Mouse (Mus musculus): Measurements from ENCODE around the gene Snap29. TPM values are rescaled to one million over a fixed set of nuclear protein-coding genes. Genes with fewer than 3 reads are reported as not detected.

Gene Snap29
- polyA plus RNA-seq (2015; fragmentation: Nextera tagmentation; extraction: Ambion mirVana), result 15.1 and 15.3 TPM in 2 replicates

- H3K27ac ChIP-seq (ENCODE audit: low read length), result peak within 1 kb of the TSS; percentile 29
- peaks cover 17% of the 10 kb centered on the region for H3K4me1 ChIP-seq (replicated peaks; ENCODE audit: control insufficient read depth, insufficient read depth, low read length)
- under 1% methylated on average over 55 of the region's 69 CpGs for WGBS
- H3K36me3 ChIP-seq (ENCODE audit: control insufficient read depth, insufficient read depth, low read length), result peaks cover 2% of the 10 kb centered on the region; the same call in 1 of the 2 replicates
- no peaks in the 10 kb centered on the region for H3K9me3 ChIP-seq (ENCODE audit: control insufficient read depth, low read length)
- H3K9ac ChIP-seq (ENCODE audit: low read length), result peak within 1 kb of the TSS; percentile 84
- peak; percentile 99 for ATAC-seq (ENCODE audit: low read depth)
- H3K27me3 ChIP-seq (ENCODE audit: control insufficient read depth, insufficient read depth, low read depth, low read length), result no peaks in the 10 kb centered on the region
- peak within 1 kb of the TSS; percentile 72 for H3K4me2 ChIP-seq (ENCODE audit: low read depth, low read length)
- H3K4me3 ChIP-seq (ENCODE audit: low read length), result peak within 1 kb of the TSS; percentile 86
Measured at GRCm38 (mm10) chr16:17405736-17406443, at the start of gene Snap29, which contains the start of gene Pi4ka. Gene Snap29 (plus strand): TSS chr16:17405986. Gene Pi4ka (minus strand): TSS chr16:17406314.

GRCm38 (mm10) chr16:17356031-17356430, 49.8 kb upstream of the Snap29 start:
- Histone ChIP-seq H3K27me3 (ENCODE audit: control insufficient read depth, insufficient read depth, low read depth, low read length) (no peaks in the 10 kb centered on the region), H3K27ac (ENCODE audit: low read length) (no peak overlapping the region), H3K36me3 (ENCODE audit: control insufficient read depth, insufficient read depth, low read length) (peaks cover 14% of the 10 kb centered on the region; the same call in 1 of the 2 replicates), H3K9ac (ENCODE audit: low read length) (no peak overlapping the region), H3K4me2 (ENCODE audit: low read depth, low read length) (no peak overlapping the region), H3K4me3 (ENCODE audit: low read length) (no peak overlapping the region), H3K9me3 (ENCODE audit: control insufficient read depth, low read length) (no peaks in the 10 kb centered on the region), H3K4me1 (replicated peaks; ENCODE audit: control insufficient read depth, insufficient read depth, low read length) (no peaks in the 10 kb centered on the region)
- ATAC-seq (ENCODE audit: low read depth), result no peak
- WGBS, result 88% methylated on average over 6 of the region's 6 CpGs

DNA sequence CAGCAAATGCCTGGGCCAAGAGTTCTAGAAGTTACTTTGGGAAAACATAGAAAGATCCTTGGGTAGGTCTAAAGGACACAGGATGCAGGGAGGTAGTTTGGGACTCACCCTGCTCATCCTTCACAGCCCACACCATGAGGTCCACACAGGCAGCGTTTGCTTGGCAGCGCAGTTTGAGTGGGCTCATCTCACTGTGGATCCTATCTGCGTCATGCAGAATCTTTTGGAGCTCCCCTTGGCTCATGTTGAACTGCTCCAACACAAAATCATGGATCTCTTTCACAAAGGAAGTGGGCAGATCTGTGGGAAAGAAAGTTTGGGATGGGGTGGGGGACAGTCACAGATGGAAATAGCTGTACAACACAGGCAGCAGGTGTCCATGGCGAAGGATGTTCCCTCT, 47.0 kb upstream of the Snap29 start:
- Histone ChIP-seq H3K4me2 (ENCODE audit: low read depth, low read length) (no peak overlapping the region), H3K27ac (ENCODE audit: low read length) (no peak overlapping the region), H3K4me1 (replicated peaks; ENCODE audit: control insufficient read depth, insufficient read depth, low read length) (no peaks in the 10 kb centered on the region), H3K4me3 (ENCODE audit: low read length) (no peak overlapping the region), H3K36me3 (ENCODE audit: control insufficient read depth, insufficient read depth, low read length) (peaks cover 8% of the 10 kb centered on the region; the same call in 1 of the 2 replicates), H3K9ac (ENCODE audit: low read length) (no peak overlapping the region), H3K9me3 (ENCODE audit: control insufficient read depth, low read length) (no peaks in the 10 kb centered on the region), H3K27me3 (ENCODE audit: control insufficient read depth, insufficient read depth, low read depth, low read length) (no peaks in the 10 kb centered on the region)
- ATAC-seq (ENCODE audit: low read depth), result no peak
- 92% methylated on average over 4 of the region's 4 CpGs for WGBS

DNA sequence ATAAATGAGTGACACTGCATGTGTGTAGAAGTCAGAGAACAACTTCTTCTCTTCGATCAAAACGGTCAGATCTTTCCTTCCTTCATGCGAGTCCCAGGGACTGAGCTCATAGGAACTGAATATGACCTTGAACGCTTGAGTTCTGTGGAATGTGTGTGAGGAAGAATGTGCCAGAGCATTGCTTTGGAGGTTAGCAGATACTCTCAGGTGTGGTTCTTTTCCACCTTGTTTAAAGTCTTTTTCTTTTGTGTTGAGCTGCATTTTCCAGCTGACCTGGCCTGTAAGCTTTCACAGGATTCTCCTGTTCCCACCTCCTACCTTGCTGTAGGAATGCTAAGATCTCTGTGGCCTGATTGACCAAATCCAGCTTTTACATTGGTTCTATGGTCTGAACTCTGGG, 23.5 kb upstream of the Snap29 start:
- no peak overlapping the region for H3K27ac ChIP-seq (ENCODE audit: low read length)
- H3K9ac ChIP-seq (ENCODE audit: low read length), result no peak overlapping the region

DNA sequence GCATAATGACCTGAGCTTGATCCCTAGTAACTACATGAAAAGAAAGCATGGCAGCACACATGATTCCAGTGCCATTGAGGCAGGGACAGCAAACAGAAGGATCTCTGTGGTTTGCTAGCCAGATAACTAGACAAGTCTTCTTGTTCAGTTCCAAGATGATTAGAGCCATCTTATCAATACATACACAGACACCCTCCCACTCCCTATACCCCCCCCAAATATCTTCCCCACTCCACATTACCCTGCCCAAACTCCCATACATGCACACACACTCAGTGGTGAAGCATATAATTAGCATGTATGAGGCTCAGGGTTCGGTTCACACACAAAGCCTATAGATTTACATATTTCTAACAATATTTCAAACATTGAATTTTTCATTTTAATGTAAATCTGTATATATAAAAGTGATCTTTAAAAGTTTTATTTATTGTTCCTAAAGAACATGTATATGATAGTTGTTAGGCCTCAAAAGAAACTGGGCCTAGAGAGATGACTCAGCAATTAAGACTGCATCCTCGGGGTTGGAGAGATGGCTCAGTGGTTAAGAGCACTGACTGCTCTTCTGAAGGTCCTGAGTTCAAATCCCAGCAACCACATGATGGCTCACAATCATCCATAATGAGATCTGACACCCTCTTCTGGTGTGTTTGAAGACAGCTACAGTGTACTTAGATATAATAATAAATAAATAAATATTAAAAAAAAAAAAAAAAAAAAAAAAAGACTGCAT, 22.0 kb upstream of the Snap29 start:
- Histone ChIP-seq H3K9ac (ENCODE audit: low read length) (no peak overlapping the region), H3K4me2 (ENCODE audit: low read depth, low read length) (no peak overlapping the region), H3K36me3 (ENCODE audit: control insufficient read depth, insufficient read depth, low read length) (no peaks in the 10 kb centered on the region), H3K4me1 (replicated peaks; ENCODE audit: control insufficient read depth, insufficient read depth, low read length) (no peaks in the 10 kb centered on the region), H3K9me3 (ENCODE audit: control insufficient read depth, low read length) (no peaks in the 10 kb centered on the region), H3K4me3 (ENCODE audit: low read length) (no peak overlapping the region), H3K27ac (ENCODE audit: low read length) (no peak overlapping the region), H3K27me3 (ENCODE audit: control insufficient read depth, insufficient read depth, low read depth, low read length) (no peaks in the 10 kb centered on the region)
- 82% methylated on average over 2 of the region's 2 CpGs for WGBS
- ATAC-seq (ENCODE audit: low read depth), result no peak

More for the DNA sequence above, 23.5 kb upstream of the Snap29 start:
- ATAC-seq (ENCODE audit: low read depth), result no peak
- Histone ChIP-seq H3K36me3 (ENCODE audit: control insufficient read depth, insufficient read depth, low read length) (no peaks in the 10 kb centered on the region), H3K9me3 (ENCODE audit: control insufficient read depth, low read length) (no peaks in the 10 kb centered on the region), H3K27me3 (ENCODE audit: control insufficient read depth, insufficient read depth, low read depth, low read length) (no peaks in the 10 kb centered on the region), H3K4me3 (ENCODE audit: low read length) (no peak overlapping the region), H3K4me2 (ENCODE audit: low read depth, low read length) (no peak overlapping the region), H3K4me1 (replicated peaks; ENCODE audit: control insufficient read depth, insufficient read depth, low read length) (no peaks in the 10 kb centered on the region)
- WGBS, result 90% methylated on average over 4 of the region's 4 CpGs

DNA sequence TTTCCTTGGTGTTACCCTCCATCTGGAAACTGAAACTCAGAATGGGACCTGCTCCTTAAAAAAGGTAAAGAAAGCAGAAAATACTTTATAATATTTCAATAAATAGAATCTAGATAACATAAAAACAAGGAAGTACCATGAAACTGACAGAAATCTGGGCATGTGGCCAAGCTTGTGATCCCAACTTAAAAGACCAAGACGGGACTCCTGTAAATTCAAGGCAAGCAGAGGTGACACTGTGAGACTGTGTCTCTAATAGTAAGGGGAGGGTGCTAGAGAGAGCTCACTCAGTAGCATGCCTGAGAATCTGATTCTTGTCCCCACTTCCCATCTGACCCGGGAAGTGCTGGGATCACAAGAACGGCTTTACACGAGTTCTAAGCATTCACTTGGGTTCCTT, 13.0 kb upstream of the Snap29 start:
- 43% methylated on average over 4 of the region's 4 CpGs for WGBS
- H3K4me1 ChIP-seq (replicated peaks; ENCODE audit: control insufficient read depth, insufficient read depth, low read length), result no peaks in the 10 kb centered on the region
- H3K4me2 ChIP-seq (ENCODE audit: low read depth, low read length), result no peak overlapping the region
- ATAC-seq (ENCODE audit: low read depth), result no peak
- H3K4me3 ChIP-seq (ENCODE audit: low read length), result no peak overlapping the region
- peaks cover 3% of the 10 kb centered on the region; the same call in 1 of the 2 replicates for H3K36me3 ChIP-seq (ENCODE audit: control insufficient read depth, insufficient read depth, low read length)
- no peak overlapping the region for H3K27ac ChIP-seq (ENCODE audit: low read length)
- no peaks in the 10 kb centered on the region for H3K27me3 ChIP-seq (ENCODE audit: control insufficient read depth, insufficient read depth, low read depth, low read length)
- H3K9ac ChIP-seq (ENCODE audit: low read length), result no peak overlapping the region
- H3K9me3 ChIP-seq (ENCODE audit: control insufficient read depth, low read length), result no peaks in the 10 kb centered on the region

DNA sequence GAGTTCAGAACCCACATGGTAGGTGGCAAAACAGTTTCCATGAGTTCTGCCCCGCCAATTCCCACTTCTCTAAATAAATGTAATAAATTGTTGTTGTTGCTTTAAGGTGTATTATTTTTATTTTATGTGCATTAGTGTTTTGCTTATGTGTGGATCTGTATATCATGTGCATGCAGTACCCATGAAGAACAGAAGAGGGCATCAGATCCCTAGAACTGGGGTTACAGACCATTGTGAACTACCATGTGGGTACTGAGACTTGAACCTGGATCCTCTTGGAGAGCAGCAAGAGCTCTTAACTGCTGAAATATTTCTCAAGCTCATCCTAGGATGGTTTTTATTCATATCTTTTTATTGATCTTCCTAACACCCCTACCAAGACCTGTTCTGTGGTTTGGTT, 2.9 kb upstream of the Snap29 start:
- no peak for ATAC-seq (ENCODE audit: low read depth)
- H3K27ac ChIP-seq (ENCODE audit: low read length), result no peak overlapping the region
- H3K9me3 ChIP-seq (ENCODE audit: control insufficient read depth, low read length), result no peaks in the 10 kb centered on the region
- H3K4me3 ChIP-seq (ENCODE audit: low read length), result no peak overlapping the region
- peaks cover 2% of the 10 kb centered on the region; the same call in 1 of the 2 replicates for H3K36me3 ChIP-seq (ENCODE audit: control insufficient read depth, insufficient read depth, low read length)
- H3K9ac ChIP-seq (ENCODE audit: low read length), result no peak overlapping the region
- H3K4me2 ChIP-seq (ENCODE audit: low read depth, low read length), result no peak overlapping the region
- 72% methylated on average over 1 of the region's 1 CpGs for WGBS
- no peaks in the 10 kb centered on the region for H3K27me3 ChIP-seq (ENCODE audit: control insufficient read depth, insufficient read depth, low read depth, low read length)
- peaks cover 14% of the 10 kb centered on the region for H3K4me1 ChIP-seq (replicated peaks; ENCODE audit: control insufficient read depth, insufficient read depth, low read length)

- peak overlapping the region; percentile 29 for H3K27ac ChIP-seq (ENCODE audit: low read length)
- peaks cover 2% of the 10 kb centered on the region; the same call in 1 of the 2 replicates for H3K36me3 ChIP-seq (ENCODE audit: control insufficient read depth, insufficient read depth, low read length)
- H3K4me1 ChIP-seq (replicated peaks; ENCODE audit: control insufficient read depth, insufficient read depth, low read length), result peaks cover 17% of the 10 kb centered on the region
- peak overlapping the region; percentile 72 for H3K4me2 ChIP-seq (ENCODE audit: low read depth, low read length)
- no peaks in the 10 kb centered on the region for H3K27me3 ChIP-seq (ENCODE audit: control insufficient read depth, insufficient read depth, low read depth, low read length)
- peak overlapping the region; percentile 86 for H3K4me3 ChIP-seq (ENCODE audit: low read length)
- ATAC-seq (ENCODE audit: low read depth), result peak; percentile 79
- 0% methylated on average over 22 of the region's 22 CpGs for WGBS
- peak overlapping the region; percentile 76 for H3K9ac ChIP-seq (ENCODE audit: low read length)
- no peaks in the 10 kb centered on the region for H3K9me3 ChIP-seq (ENCODE audit: control insufficient read depth, low read length)
Measured at GRCm38 (mm10) chr16:17405271-17405696, 502 bp upstream of the Snap29 start.

DNA sequence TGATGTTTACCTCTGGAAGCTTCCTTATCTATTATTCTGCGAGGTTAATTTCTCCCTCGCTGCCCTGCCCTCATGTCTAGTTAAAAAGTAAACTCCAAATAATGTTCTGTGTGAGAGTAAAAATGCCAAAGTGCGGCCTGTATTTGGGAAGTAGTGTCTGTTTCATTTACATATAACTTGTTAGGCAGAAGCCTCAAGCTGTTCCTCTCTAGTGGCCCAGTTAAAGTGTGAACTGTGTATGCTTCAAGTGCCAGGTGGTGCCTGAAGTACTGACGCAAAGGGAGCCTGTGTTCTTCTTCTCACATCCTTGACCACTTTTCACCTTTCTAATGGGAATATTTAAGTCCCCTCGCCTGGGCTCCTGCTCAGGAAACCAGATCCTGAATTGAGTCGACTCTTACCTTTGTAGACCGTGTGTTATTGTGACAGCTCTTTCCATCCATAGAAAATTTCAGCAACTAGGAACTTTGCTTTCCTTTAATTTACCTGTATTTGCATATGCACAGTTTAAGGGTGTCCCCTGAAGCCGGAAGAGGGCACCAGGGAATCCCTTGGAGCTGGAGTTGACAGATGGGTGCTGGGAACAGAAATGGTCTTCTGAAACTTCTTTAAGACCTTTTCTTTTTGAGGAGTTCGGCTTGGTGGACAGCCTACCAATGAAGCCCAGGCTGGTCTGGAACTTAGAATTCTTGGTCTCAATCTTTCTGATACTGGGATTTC, 886 bp downstream of the Snap29 start:
- Histone ChIP-seq H3K4me1 (replicated peaks; ENCODE audit: control insufficient read depth, insufficient read depth, low read length) (peaks cover 17% of the 10 kb centered on the region), H3K9ac (ENCODE audit: low read length) (peak overlapping the region; percentile 84), H3K27me3 (ENCODE audit: control insufficient read depth, insufficient read depth, low read depth, low read length) (no peaks in the 10 kb centered on the region), H3K36me3 (ENCODE audit: control insufficient read depth, insufficient read depth, low read length) (peaks cover 2% of the 10 kb centered on the region; the same call in 1 of the 2 replicates), H3K4me2 (ENCODE audit: low read depth, low read length) (peak overlapping the region; percentile 64), H3K27ac (ENCODE audit: low read length) (no peak overlapping the region), H3K9me3 (ENCODE audit: control insufficient read depth, low read length) (no peaks in the 10 kb centered on the region), H3K4me3 (ENCODE audit: low read length) (peak overlapping the region; percentile 86)
- 23% methylated on average over 9 of the region's 9 CpGs for WGBS
- ATAC-seq (ENCODE audit: low read depth), result no peak

Data from lung, embryonic 16.5 days (tissue).